ENCODE assay signal across 1 mouse cellular context in genomic region chr15:6520505-6521155, GRCm38 (mm10).
A peak's percentile ranks its signal among the peaks of the same experiment; 100 is the strongest.
TF ChIP-seq lines count a peak whose summit lies in the region.

No protein-coding gene starts in this region.

TF ChIP-seq in MEL, 35 proteins besides CTCF, POLR2A, EP300 and RAD21 (continued from another document):
- TF ChIP-seq CHD1 (IDR thresholded peaks at IDR 0.05; ENCODE audit: low read depth, low read length): no peak
- TF ChIP-seq HCFC1 (IDR thresholded peaks at IDR 0.05; ENCODE audit: low read depth, low read length): peak; percentile 71
- peak; percentile 74 for TF ChIP-seq RCOR1 (IDR thresholded peaks at IDR 0.05; ENCODE audit: low read depth, low read length)
- peak; percentile 39; the same call in 1 of the 2 replicates for TF ChIP-seq ELF1 (IDR thresholded peaks at IDR 0.05; ENCODE audit: low read depth, low read length)
- peak; percentile 82 for TF ChIP-seq ETS1 (IDR thresholded peaks at IDR 0.05; ENCODE audit: low read depth, low read length)
- 0 out of 2 replicates have a peak, but pooled peaks have one; percentile 23 for TF ChIP-seq NELFE (IDR thresholded peaks at IDR 0.05; ENCODE audit: low read depth, low read length)
- peak; percentile 65 for TF ChIP-seq MYB (IDR thresholded peaks at IDR 0.05; ENCODE audit: low read depth, low read length)
- TF ChIP-seq MAX (IDR thresholded peaks at IDR 0.05; ENCODE audit: low read length): 0 out of 2 replicates have a peak, but pooled peaks have one; percentile 20
- TF ChIP-seq MEF2A (IDR thresholded peaks at IDR 0.05; ENCODE audit: extremely low read depth, insufficient replicate concordance, low read depth, low read length, poor library complexity, severe bottlenecking): no peak
- no peak for TF ChIP-seq POLR2AphosphoS5 (IDR thresholded peaks at IDR 0.05; ENCODE audit: borderline replicate concordance, low read depth, low read length)
